Mouse (Mus musculus) yolk sac, embryonic 10.5 days (tissue): Measurements from ENCODE around the gene Rnf217.

Experiments used
- DNase-seq: peaks from one replicate; pipeline ENCODE4 v3.0.0-alpha.2; 2017; ENCODE audit warnings: low spot score

Gene Rnf217

GRCm38 (mm10) chr10:31553302-31553701 lies 55.7 kb downstream of the Rnf217 start:
- no peak for DNase-seq

- DNase-seq = no peak
Measured at GRCm38 (mm10) chr10:31551850-31552249, 57.1 kb downstream of the Rnf217 start.

- DNase-seq = no peak
Measured at GRCm38 (mm10) chr10:31551362-31551761, 57.6 kb downstream of the Rnf217 start.

GRCm38 (mm10) chr10:31547156-31547555 lies 61.8 kb downstream of the Rnf217 start:
- no peak for DNase-seq

- no peak for DNase-seq
Measured at GRCm38 (mm10) chr10:31544149-31544942, 64.6 kb downstream of the Rnf217 start.

GRCm38 (mm10) chr10:31540518-31540917 lies 68.5 kb downstream of the Rnf217 start:
- DNase-seq = no peak

GRCm38 (mm10) chr10:31539351-31539750 lies 69.6 kb downstream of the Rnf217 start:
- DNase-seq = no peak

GRCm38 (mm10) chr10:31538721-31539120 lies 70.3 kb downstream of the Rnf217 start:
- DNase-seq = no peak

GRCm38 (mm10) chr10:31538243-31538642 lies 70.7 kb downstream of the Rnf217 start:
- no peak for DNase-seq

- no peak for DNase-seq
Measured at GRCm38 (mm10) chr10:31537213-31537612, 71.8 kb downstream of the Rnf217 start.

- DNase-seq = no peak
Measured at GRCm38 (mm10) chr10:31535046-31535445, 73.9 kb downstream of the Rnf217 start.

- DNase-seq = no peak
Measured at GRCm38 (mm10) chr10:31533270-31533826, 75.6 kb downstream of the Rnf217 start.

- DNase-seq = no peak
Measured at GRCm38 (mm10) chr10:31532782-31533181, 76.2 kb downstream of the Rnf217 start.

GRCm38 (mm10) chr10:31528297-31528984 lies 80.5 kb downstream of the Rnf217 start:
- DNase-seq = no peak

- DNase-seq = no peak
Measured at GRCm38 (mm10) chr10:31525705-31526104, 83.3 kb downstream of the Rnf217 start.

- no peak for DNase-seq
Measured at GRCm38 (mm10) chr10:31519420-31519819, 89.6 kb downstream of the Rnf217 start.

- no peak for DNase-seq
Measured at GRCm38 (mm10) chr10:31518210-31518609, 90.8 kb downstream of the Rnf217 start.

- peak; percentile 41 for DNase-seq
Measured at GRCm38 (mm10) chr10:31517192-31517591, 91.8 kb downstream of the Rnf217 start.

GRCm38 (mm10) chr10:31515897-31516296 lies 93.1 kb downstream of the Rnf217 start:
- DNase-seq = no peak

- DNase-seq = no peak
Measured at GRCm38 (mm10) chr10:31504134-31504551, 104.8 kb downstream of the Rnf217 start.

GRCm38 (mm10) chr10:31503542-31504133 lies 105.3 kb downstream of the Rnf217 start:
- DNase-seq = no peak

- DNase-seq = no peak
Measured at GRCm38 (mm10) chr10:31501644-31502043, 107.3 kb downstream of the Rnf217 start.

- DNase-seq = no peak
Measured at GRCm38 (mm10) chr10:31496931-31497330, 112.1 kb downstream of the Rnf217 start.
